Mouse (Mus musculus) Patski (cell line): ENCODE results near the gene Gm5485. TPM values are rescaled to one million over a fixed set of nuclear protein-coding genes. Genes with fewer than 3 reads are reported as not detected.

ENCODE experiments used
- ATAC-seq: fragments of 100-300 bp; one replicate; pipeline ENCODE4 v1.8.0; 2021
- CTCF ChIA-PET: fragments of 350-600 bp; sonication (Branson Sonifier 250); formaldehyde crosslinking; loops from one replicate; lab custom pipeline; 2022; ENCODE audit warnings: inconsistent platforms; lab: Charles Lee
- POLR2A ChIA-PET: fragments of 350-600 bp; sonication (Branson Sonifier 250); formaldehyde crosslinking; loops from one replicate; lab custom pipeline; 2022; ENCODE audit warnings: antibody characterized with exemption, inconsistent platforms; lab: Charles Lee
- DNase-seq: peaks from one replicate; pipeline ENCODE4 v3.0.0-alpha.2; 2011; ENCODE audit warnings: low read depth, low spot score
- H3K27me3 ChIP-seq: fragments of 371-371 bp; one replicate; pipeline ENCODE4 v1.5.1; 2021
- CTCF ChIP-seq: fragments of 100-300 bp; IDR thresholded peaks from one replicate; pipeline ENCODE4 v1.5.1; 2021
- in situ Hi-C: fragments of 300-500 bp; cut with MboI; formaldehyde crosslinking; loops from 3 replicates; pipeline ENCODE4 v1.11.1; 2018; ENCODE audit warnings: low pct_unique_long_range_greater_than_20kb, mixed read lengths
- polyA plus RNA-seq: library from polyadenylated mRNA; unstranded; gene quantifications from one replicate; pipeline ENCODE4 v1.2.3, GENCODE M21; 2021

The Gm5485 gene
- polyA plus RNA-seq, 1 experiment from 2014 or later: not detected

GRCm38 (mm10) chr16:48368096-48368495 lies 44.1 kb downstream of the Gm5485 start:
- no peaks in the 10 kb centered on the region for H3K27me3 ChIP-seq
- DNase-seq (no peak), ATAC-seq (no peak)
- no peak for TF ChIP-seq CTCF
- in situ Hi-C loops: no loop called here
- POLR2A ChIA-PET: no interaction called here
- CTCF ChIA-PET: no interaction called here

GRCm38 (mm10) chr16:48366801-48367200 lies 45.4 kb downstream of the Gm5485 start:
- ChIA-PET CTCF (no interaction called here), POLR2A (no interaction called here)
- H3K27me3 ChIP-seq: no peaks in the 10 kb centered on the region
- DNase-seq (no peak), ATAC-seq (no peak)
- peak; percentile 35 for TF ChIP-seq CTCF
- in situ Hi-C loops: no loop called here

- in situ Hi-C loops: no loop called here
- H3K27me3 ChIP-seq: no peaks in the 10 kb centered on the region
- no peak for TF ChIP-seq CTCF
- ATAC-seq (no peak), DNase-seq (no peak)
- ChIA-PET CTCF (no interaction called here), POLR2A (no interaction called here)
Observed at GRCm38 (mm10) chr16:48360887-48361286, 51.3 kb downstream of the Gm5485 start.

- in situ Hi-C loops: no loop called here
- no peak for DNase-seq
- ChIA-PET CTCF (no interaction called here), POLR2A (no interaction called here)
- no peaks in the 10 kb centered on the region for H3K27me3 ChIP-seq
- ATAC-seq: no peak
- no peak for TF ChIP-seq CTCF
Observed at GRCm38 (mm10) chr16:48356417-48356816, 55.8 kb downstream of the Gm5485 start.

GRCm38 (mm10) chr16:48355716-48356115 lies 56.5 kb downstream of the Gm5485 start:
- POLR2A ChIA-PET: no interaction called here
- DNase-seq (no peak), ATAC-seq (no peak)
- in situ Hi-C loops: no loop called here
- TF ChIP-seq CTCF: no peak
- CTCF ChIA-PET: no interaction called here
- H3K27me3 ChIP-seq: no peaks in the 10 kb centered on the region

Other genes starting within 250 kb of the Gm5485 start
- not detected for gene Dppa4, start 128.7 kb downstream of the Gm5485 start, polyA plus RNA-seq
- gene Dppa2, start 108.5 kb downstream of the Gm5485 start, polyA plus RNA-seq: not detected
- not detected for gene Morc1, start 18.8 kb upstream of the Gm5485 start, polyA plus RNA-seq